Mouse (Mus musculus) midbrain, embryonic 10.5 days (tissue): ENCODE data around the gene Zup1. TPM values are rescaled to one million over a fixed set of nuclear protein-coding genes. Genes with fewer than 3 reads are reported as not detected.
"Not testable (repeated sequence)": the region's sequence is repeated elsewhere in the genome, so short reads cannot be mapped to it uniquely, and the experiment has no call there.

Experiments
- DNase-seq: peaks from one replicate; pipeline ENCODE4 v3.0.0-alpha.2; 2017; ENCODE audit warnings: low spot score
- H3K27ac ChIP-seq: fragments of 300-500 bp; sonication (generic); replicated peaks from 2 replicates; pipeline ENCODE4 v1.5.1; 2016; ENCODE audit warnings: mild to moderate bottlenecking
- H3K27me3 ChIP-seq: fragments of 300-500 bp; sonication (generic); 2 replicates; pipeline ENCODE4 v1.6.1; 2016; ENCODE audit warnings: low read depth, mild to moderate bottlenecking; ENCODE audit not compliant: poor library complexity, severe bottlenecking
- H3K36me3 ChIP-seq: fragments of 300-500 bp; sonication (generic); 2 replicates; pipeline ENCODE4 v1.6.1; 2016; ENCODE audit warnings: mild to moderate bottlenecking, moderate library complexity
- H3K4me1 ChIP-seq: fragments of 300-500 bp; sonication (generic); 2 replicates; pipeline ENCODE4 v1.6.1; 2016
- H3K4me3 ChIP-seq: fragments of 300-500 bp; sonication (generic); 2 replicates; pipeline ENCODE4 v1.5.1; 2016; ENCODE audit warnings: mild to moderate bottlenecking, moderate library complexity
- H3K9me3 ChIP-seq: fragments of 300-500 bp; sonication (generic); replicated peaks from 2 replicates; pipeline ENCODE4 v1.6.1; 2016; ENCODE audit warnings: mild to moderate bottlenecking
- WGBS: fragments of 180-500 bp; shearing (Covaris S2); methylation state at CpG from one replicate; pipeline ENCODE4 v1.1.7; 2016; 5-methylcytosine and 5-hydroxymethylcytosine counted together
- polyA plus RNA-seq: library from polyadenylated mRNA; unstranded; fragments of >200 nt; fragmentation: Nextera tagmentation; extraction: Ambion mirVana; gene quantifications from 2 replicates; pipeline ENCODE4 v1.2.1, GENCODE M21; 2016

Gene Zup1
- polyA plus RNA-seq, 1 experiment from 2014 or later, result 21.1 TPM

GRCm38 (mm10) chr10:33882411-33882810 is 68.7 kb downstream of the Zup1 start:
- H3K36me3 ChIP-seq, H3K27me3 ChIP-seq, H3K27ac ChIP-seq, H3K4me3 ChIP-seq, DNase-seq, H3K4me1 ChIP-seq: not testable (repeated sequence)
- peaks cover 18% of the 10 kb centered on the region for H3K9me3 ChIP-seq
- WGBS, result 85% methylated on average over 2 of the region's 2 CpGs

GRCm38 (mm10) chr10:33872672-33873398 is 78.2 kb downstream of the Zup1 start:
- H3K4me3 ChIP-seq, result no peak overlapping the region
- no peaks in the 10 kb centered on the region for H3K27me3 ChIP-seq
- no peak overlapping the region for H3K27ac ChIP-seq
- H3K4me1 ChIP-seq, result no peaks in the 10 kb centered on the region
- DNase-seq, result no peak
- WGBS, result 93% methylated on average over 2 of the region's 2 CpGs
- no peaks in the 10 kb centered on the region for H3K36me3 ChIP-seq
- H3K9me3 ChIP-seq, result no peaks in the 10 kb centered on the region

- H3K36me3 ChIP-seq, result no peaks in the 10 kb centered on the region
- H3K27ac ChIP-seq, result no peak overlapping the region
- H3K9me3 ChIP-seq, result no peaks in the 10 kb centered on the region
- no peak overlapping the region for H3K4me3 ChIP-seq
- WGBS, result 26% methylated on average over 1 of the region's 1 CpGs
- DNase-seq, result no peak
- H3K4me1 ChIP-seq, result no peaks in the 10 kb centered on the region
- H3K27me3 ChIP-seq, result no peaks in the 10 kb centered on the region
Observed at GRCm38 (mm10) chr10:33870441-33870840, 80.6 kb downstream of the Zup1 start.

Other genes with a start within 250 kb of the Zup1 start
- gene Sult3a2, start 164.6 kb downstream of the Zup1 start, polyA plus RNA-seq, result not detected in 2 replicates
- not detected in 2 replicates for gene Sult3a1, start 93.5 kb downstream of the Zup1 start, polyA plus RNA-seq
- gene Rsph4a, start 46.2 kb downstream of the Zup1 start, polyA plus RNA-seq, result 0.09 and 0.11 TPM in 2 replicates
- gene Rwdd1, start 68.4 kb upstream of the Zup1 start, polyA plus RNA-seq, result 134 and 154 TPM in 2 replicates
- gene Trappc3l, start 86.3 kb upstream of the Zup1 start, polyA plus RNA-seq, result not detected in 2 replicates
- gene Calhm4, start 93.0 kb upstream of the Zup1 start, polyA plus RNA-seq, result not detected in 2 replicates
- gene Calhm5, start 145.2 kb upstream of the Zup1 start, polyA plus RNA-seq, result 0.10 and 0.17 TPM in 2 replicates
- 0.21 and 0.36 TPM in 2 replicates for gene Calhm6, start 176.7 kb upstream of the Zup1 start, polyA plus RNA-seq